Mouse (Mus musculus) lung, adult 2 months (tissue): ENCODE data around the gene Chfr.

ENCODE experiments used
- CTCF ChIP-seq: fragments of 200-500 bp; IDR thresholded peaks from 2 replicates; pipeline ENCODE4 v1.5.1; 2011; ENCODE audit warnings: mild to moderate bottlenecking, low read length, control low read depth; ENCODE audit not compliant: insufficient read depth
- POLR2A ChIP-seq: fragments of 200-500 bp; IDR thresholded peaks from 2 replicates; pipeline ENCODE4 v1.6.1; 2011; ENCODE audit warnings: low read depth, mild to moderate bottlenecking, control low read depth, low read length, borderline replicate concordance; ENCODE audit errors: extremely low read depth

- no peak for TF ChIP-seq CTCF
- TF ChIP-seq POLR2A: no peak
These were observed 35.7 kb upstream of the Chfr start, which contains the start of gene Plcxd1 for GRCm38 (mm10) chr5:110099656-110100580.
